Mouse (Mus musculus): ENCODE results near the gene Pfkfb2.

Pfkfb2 gene

GRCm38 (mm10) chr1:130737916-130738315 is 8.9 kb upstream of the Pfkfb2 start:
- DNase-seq (ENCODE audit: low read depth, low spot score): no peak

GRCm38 (mm10) chr1:130737411-130737881 is 8.4 kb upstream of the Pfkfb2 start:
- no peak for DNase-seq (ENCODE audit: low read depth, low spot score)

DNA sequence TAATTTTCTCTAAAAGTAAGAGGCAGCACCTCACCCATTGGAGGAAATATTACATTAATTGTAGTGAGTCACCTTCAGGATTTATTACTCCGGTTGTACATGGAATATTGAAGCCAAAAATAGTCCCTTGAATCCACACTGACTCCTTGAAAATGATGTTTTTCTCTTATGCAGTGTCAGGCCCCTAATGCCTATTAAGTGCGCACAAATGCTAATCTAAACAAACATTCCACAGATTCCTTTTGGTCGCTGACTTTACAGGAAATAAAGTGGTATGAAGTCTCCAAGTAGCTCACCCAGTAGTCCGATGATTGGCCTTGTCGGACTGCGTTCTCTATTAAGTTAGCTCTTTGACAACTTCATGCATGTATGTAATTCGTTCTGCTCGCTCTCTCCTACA is 5.8 kb upstream of the Pfkfb2 start:
- DNase-seq (ENCODE audit: low read depth, low spot score): no peak

GRCm38 (mm10) chr1:130734452-130734851 is 5.4 kb upstream of the Pfkfb2 start:
- DNase-seq (ENCODE audit: low read depth, low spot score): no peak

DNA sequence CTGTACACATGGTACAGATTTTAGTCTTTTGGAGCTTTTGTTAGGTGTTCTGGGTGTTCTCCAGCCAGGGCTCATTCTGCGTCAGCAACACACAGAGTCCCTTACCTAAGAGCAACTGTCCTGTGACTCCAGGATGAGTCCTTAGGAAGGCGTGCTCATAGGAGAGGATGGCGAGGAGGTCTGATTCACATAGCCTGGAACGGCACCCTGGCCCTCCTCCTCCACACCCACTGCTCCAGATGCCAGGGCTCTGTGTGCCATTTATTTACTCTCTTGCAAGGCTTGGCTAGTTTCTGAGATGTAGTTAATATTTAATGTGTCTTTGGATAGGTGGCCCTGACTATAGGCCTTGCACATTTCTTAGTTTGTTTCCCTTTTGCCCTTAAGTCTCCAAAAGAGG is 4.6 kb upstream of the Pfkfb2 start:
- no peak for DNase-seq (ENCODE audit: low read depth, low spot score)

DNA sequence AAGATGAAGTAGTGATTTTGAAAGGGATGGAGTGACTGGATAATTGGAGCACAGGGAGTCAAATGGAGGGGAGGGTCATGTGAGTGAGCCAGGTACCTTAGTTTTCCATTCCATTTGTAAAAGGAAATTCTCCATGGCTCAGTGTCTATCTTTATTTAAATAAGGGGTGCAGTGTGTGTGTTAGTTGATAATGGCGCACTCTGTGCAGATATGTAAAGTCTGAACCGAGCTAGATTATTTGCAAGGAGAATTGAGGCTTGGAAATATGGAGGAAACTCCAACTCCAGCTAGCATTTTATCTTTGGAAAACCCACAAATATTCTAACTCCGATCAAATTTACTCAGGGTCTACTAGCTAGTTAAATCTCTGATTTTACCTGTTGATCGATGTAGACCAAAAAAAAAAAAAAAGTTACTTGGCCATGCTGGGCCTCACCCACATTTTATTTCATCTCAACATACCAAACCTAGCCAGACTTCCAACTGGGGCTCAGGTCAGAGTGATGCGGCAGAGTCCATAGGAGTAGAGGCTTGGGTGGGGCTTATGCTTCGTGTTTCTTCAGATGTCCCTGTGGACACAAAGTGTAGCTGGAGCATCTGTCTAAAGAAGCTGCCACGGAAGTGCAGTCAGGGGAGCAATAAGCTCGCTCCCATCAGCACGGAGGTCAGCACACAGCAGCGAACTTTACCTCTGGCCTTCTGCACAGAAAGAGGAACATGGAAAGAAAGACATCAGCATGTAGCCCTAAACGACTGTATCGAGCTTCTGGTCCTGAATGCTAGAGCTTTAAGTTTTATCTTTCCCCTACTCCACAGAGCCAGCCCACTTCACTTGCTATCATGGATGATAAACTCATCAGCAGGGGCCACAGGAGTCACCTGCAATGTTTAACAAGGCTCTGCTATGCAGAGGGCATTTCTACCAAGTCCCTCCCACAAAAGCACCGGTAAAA is 3.9 kb upstream of the Pfkfb2 start:
- DNase-seq (ENCODE audit: low read depth, low spot score): no peak

GRCm38 (mm10) chr1:130731741-130732337 is 2.8 kb upstream of the Pfkfb2 start, which contains the start of gene AA986860:
Gene AA986860, plus strand, starts transcription at chr1:130731976.
- DNase-seq (ENCODE audit: low read depth, low spot score): no peak

DNA sequence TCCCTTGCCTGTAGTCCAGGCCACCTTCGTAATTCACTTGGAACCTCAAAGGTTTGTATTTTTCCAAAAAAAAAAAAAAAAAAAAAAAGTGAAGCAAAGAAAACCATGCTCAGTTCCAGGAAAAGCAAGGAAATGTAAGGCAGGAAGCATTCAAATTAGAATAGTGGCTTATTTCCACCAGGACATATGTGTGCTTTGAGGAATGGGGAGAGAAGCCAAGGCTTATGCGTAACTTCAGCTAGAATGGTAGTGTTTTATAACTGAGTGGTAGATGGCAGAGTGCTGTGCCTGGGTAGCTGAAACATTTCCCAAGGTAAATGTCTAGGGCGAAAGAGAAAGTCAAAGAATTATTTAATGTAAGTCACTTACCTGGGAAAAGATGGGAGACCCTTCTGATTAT is 345 bp downstream of the Pfkfb2 start:
- no peak for DNase-seq (ENCODE audit: low read depth, low spot score)

DNA sequence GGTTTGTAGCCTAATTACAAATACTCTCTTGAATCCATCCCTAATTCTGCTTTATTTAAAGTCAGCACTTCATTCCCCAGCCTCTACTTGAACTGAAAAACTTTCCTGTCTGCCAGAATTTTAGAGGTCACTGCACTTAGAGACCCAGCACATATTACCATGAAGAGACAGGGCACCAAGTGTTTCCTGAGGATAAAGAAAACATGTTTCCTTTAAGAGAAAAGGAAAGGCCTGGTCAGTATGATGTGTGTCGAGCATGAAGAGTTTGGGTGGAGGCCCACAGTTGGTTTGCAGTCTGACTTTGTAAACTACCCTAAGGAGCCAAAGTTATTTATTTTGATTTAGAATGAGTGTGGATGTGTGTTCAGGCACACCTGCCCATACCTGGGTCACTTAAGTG is 983 bp downstream of the Pfkfb2 start:
- DNase-seq (ENCODE audit: low read depth, low spot score): no peak

DNA sequence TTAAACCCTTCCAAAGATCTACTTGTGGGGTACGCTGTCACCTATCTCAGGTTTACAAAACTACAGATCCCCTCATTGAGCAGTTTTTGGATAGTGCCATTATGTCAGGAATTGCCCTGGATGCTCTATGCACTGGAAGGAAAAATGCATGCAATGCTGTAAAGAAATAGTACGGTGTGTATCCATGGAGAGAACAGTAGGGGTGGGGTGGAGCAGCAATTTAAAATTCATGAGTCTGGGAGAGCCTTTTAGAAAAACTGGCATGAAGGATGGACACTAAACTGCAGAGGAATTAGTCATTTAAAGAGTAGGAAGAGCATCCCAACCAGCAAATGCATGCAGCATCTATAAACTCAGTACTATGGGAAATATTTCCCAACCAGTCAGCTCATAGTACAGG is 2.7 kb downstream of the Pfkfb2 start:
- DNase-seq (ENCODE audit: low read depth, low spot score): no peak

- no peak for DNase-seq (ENCODE audit: low read depth, low spot score)
Measured at GRCm38 (mm10) chr1:130724206-130724605, 4.8 kb downstream of the Pfkfb2 start.

GRCm38 (mm10) chr1:130717291-130717871 is 11.7 kb downstream of the Pfkfb2 start, which contains the start of gene Yod1:
Gene Yod1, plus strand, starts transcription at chr1:130717327.
- peak; percentile 95 for DNase-seq (ENCODE audit: low read depth, low spot score)

- no peak for DNase-seq (ENCODE audit: low read depth, low spot score)
Measured at GRCm38 (mm10) chr1:130716513-130717290, 12.4 kb downstream of the Pfkfb2 start.

GRCm38 (mm10) chr1:130716218-130716512 is 12.9 kb downstream of the Pfkfb2 start:
- no peak for DNase-seq (ENCODE audit: low read depth, low spot score)

GRCm38 (mm10) chr1:130715561-130716217 is 13.4 kb downstream of the Pfkfb2 start, which contains the start of gene Gm29427:
Gene Gm29427, minus strand, starts transcription at chr1:130715799.
- DNase-seq (ENCODE audit: low read depth, low spot score): peak; percentile 99

- no peak for DNase-seq (ENCODE audit: low read depth, low spot score)
Measured at GRCm38 (mm10) chr1:130714046-130714445, 15.0 kb downstream of the Pfkfb2 start.

DNA sequence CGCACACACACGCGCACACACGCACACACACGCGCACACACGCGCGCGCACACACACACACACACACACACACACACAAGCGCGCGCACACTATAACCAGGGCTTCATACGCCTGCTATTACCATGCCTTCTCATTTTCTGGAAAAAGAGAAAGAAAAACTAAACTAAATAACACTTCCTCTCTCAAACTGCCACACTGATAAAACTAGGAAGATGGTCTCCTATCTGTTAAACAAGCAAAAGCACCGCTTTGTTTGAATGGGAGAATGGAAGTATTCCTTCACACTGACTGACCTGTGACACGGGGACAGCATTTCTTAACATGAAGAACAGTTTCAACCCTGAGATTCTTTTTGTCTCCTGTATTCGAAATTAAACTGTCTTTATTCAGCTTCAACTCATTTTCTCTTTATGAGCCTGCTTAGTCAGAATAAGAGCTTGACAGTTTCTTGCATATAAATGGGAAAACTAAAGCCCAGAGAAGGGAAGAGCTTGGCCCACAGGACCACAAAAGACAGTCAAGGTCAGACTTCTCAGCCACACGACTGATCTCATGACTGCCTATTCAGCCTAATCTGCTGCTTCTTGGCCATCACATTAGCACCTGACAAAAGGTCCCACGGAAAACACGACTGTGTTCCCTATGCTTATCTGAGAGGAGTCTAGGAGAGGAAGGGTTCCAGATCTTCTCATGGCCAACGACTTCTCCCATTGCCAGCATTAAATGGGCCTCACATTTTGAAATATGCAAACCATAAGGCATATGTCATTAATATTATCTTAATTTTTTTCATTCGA is 18.6 kb downstream of the Pfkfb2 start:
- no peak for DNase-seq (ENCODE audit: low read depth, low spot score)

GRCm38 (mm10) chr1:130703613-130704012 is 25.4 kb downstream of the Pfkfb2 start:
- DNase-seq (ENCODE audit: low read depth, low spot score): no peak

GRCm38 (mm10) chr1:130701976-130702375 is 27.1 kb downstream of the Pfkfb2 start:
- no peak for DNase-seq (ENCODE audit: low read depth, low spot score)

DNA sequence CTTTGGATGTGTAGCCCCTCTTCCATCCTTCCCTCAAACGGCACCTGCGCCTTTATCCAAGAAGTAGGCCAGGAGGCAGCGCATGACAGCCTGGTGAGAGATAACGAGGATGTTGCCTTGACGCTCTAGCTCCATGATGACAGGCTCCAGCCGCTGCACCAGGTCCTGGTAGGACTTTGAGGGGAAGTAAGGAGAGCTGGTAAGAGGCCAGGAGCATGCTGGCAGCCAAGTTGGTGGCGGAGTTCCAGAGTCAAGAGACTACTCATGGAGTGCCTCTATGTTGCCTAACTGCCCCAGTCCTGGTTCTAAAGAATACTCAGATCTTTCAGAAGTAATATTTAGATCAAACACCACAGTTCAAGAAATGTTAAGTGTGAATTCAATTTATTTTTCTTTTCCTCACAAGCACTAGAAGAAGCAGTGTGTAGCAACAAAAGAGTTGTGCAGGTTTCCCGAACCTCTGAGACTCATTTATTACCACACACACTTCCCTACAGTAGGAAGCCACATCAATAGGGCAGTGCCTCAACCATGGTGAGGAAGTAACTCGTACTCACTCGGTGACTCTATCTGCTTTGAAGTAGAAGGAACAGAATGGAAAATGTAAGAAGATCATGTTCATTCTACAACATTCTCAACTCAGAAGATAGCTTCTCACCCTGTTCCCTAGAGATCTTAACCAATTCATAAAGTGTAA is 29.0 kb downstream of the Pfkfb2 start:
- DNase-seq (ENCODE audit: low read depth, low spot score): peak; percentile 66

Data from CD4-positive helper T cell, adult 2 months (primary cell).